Mouse (Mus musculus) thymus, postnatal 14 days (tissue): ENCODE data around the gene Vmn2r31.
"Not testable (repeated sequence)": the region's sequence is repeated elsewhere in the genome, so short reads cannot be mapped to it uniquely, and the experiment has no call there.

Source experiments
- DNase-seq: peaks from one replicate; pipeline ENCODE4 v3.0.0; 2021

Vmn2r31 gene

DNA sequence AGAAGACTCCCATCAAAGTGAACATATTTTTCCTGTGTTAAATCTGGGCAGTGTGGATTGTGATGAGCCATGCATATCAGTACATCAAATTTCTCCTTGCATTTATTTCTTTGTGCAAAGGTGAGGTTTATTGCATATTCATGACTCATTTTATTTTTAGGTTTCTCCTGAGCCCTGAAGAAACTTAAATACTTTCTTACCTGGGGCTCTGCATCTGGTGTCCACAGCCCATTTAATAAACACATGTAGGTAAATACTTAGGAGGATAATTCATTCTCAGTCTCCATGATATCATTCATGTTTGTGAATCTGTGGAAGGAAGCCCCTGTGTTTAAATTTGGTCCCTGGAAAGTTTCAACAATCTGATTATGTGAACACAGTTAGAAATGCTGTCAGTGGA lies at the start of gene Vmn2r31:
Gene Vmn2r31 (minus strand): TSS at position 101 of the 400 bp plus-strand sequence.
- DNase-seq: not testable (repeated sequence)

- not testable (repeated sequence) for DNase-seq
These were observed 25.1 kb downstream of the Vmn2r31 start, which contains the start of gene Gm45783 for GRCm38 (mm10) chr7:7374431-7374830. TSS of gene Gm45783 (minus strand) at chr7:7374573.

GRCm38 (mm10) chr7:7337509-7337908 lies 62.0 kb downstream of the Vmn2r31 start, which contains the start of gene Vmn2r30:
TSS of gene Vmn2r30 (minus strand) at chr7:7337609.
- DNase-seq: not testable (repeated sequence)
